Mouse (Mus musculus) stomach, embryonic 16.5 days (tissue): ENCODE data around the gene Spice1. TPM values are rescaled to one million over a fixed set of nuclear protein-coding genes. Genes with fewer than 3 reads are reported as not detected.

ENCODE experiments used
- ATAC-seq: fragments of 200-750 bp; cut with Nextera tagmentation; 2 replicates; pipeline ENCODE4 v1.8.0; 2017; ENCODE audit warnings: moderate number of reproducible peaks, moderate TSS enrichment; ENCODE audit not compliant: insufficient read depth, low FRiP score
- H3K27ac ChIP-seq: fragments of 300-500 bp; sonication (generic); 2 replicates; pipeline ENCODE4 v1.5.1; 2014; ENCODE audit warnings: low read length
- H3K27me3 ChIP-seq: fragments of 300-500 bp; sonication (generic); 2 replicates; pipeline ENCODE4 v1.6.1; 2014; ENCODE audit warnings: low read length, control low read depth, mixed read lengths; ENCODE audit not compliant: control insufficient read depth, insufficient read depth
- H3K36me3 ChIP-seq: fragments of 300-500 bp; sonication (generic); 2 replicates; pipeline ENCODE4 v1.6.1; 2014; ENCODE audit warnings: low read length; ENCODE audit not compliant: control insufficient read depth, insufficient read depth
- H3K4me1 ChIP-seq: fragments of 300-500 bp; sonication (generic); 2 replicates; pipeline ENCODE4 v1.6.1; 2014; ENCODE audit warnings: low read length, control low read depth, mixed read lengths; ENCODE audit not compliant: control insufficient read depth, insufficient read depth
- H3K4me2 ChIP-seq: fragments of 300-500 bp; sonication (generic); 2 replicates; pipeline ENCODE4 v1.6.1; 2014; ENCODE audit warnings: low read depth, low read length, mixed read lengths
- H3K4me3 ChIP-seq: fragments of 300-500 bp; sonication (generic); replicated peaks from 2 replicates; pipeline ENCODE4 v1.5.1; 2014; ENCODE audit warnings: mild to moderate bottlenecking, low read length
- H3K9ac ChIP-seq: fragments of 300-500 bp; sonication (generic); 2 replicates; pipeline ENCODE4 v1.6.1; 2014; ENCODE audit warnings: low read length
- H3K9me3 ChIP-seq: fragments of 300-500 bp; sonication (generic); replicated peaks from 2 replicates; pipeline ENCODE4 v1.6.1; 2016; ENCODE audit warnings: low read length, control low read depth; ENCODE audit not compliant: control insufficient read depth
- WGBS: fragments of 180-500 bp; shearing (Covaris S2); extraction: QIAGEN DNeasy Blood & Tissue Kit; methylation state at CpG from one replicate; pipeline ENCODE4 v1.1.7; 2014; 5-methylcytosine and 5-hydroxymethylcytosine counted together
- polyA plus RNA-seq: library from polyadenylated mRNA; unstranded; fragments of >200 nt; fragmentation: Nextera tagmentation; extraction: Ambion mirVana; gene quantifications from 2 replicates; pipeline ENCODE4 v1.2.1, GENCODE M21; 2015

The Spice1 gene
- polyA plus RNA-seq, 1 experiment from 2014 or later: 32.5 TPM

GRCm38 (mm10) chr16:44328644-44329043 is 18.3 kb upstream of the Spice1 start:
- Histone ChIP-seq H3K36me3 (no peaks in the 10 kb centered on the region), H3K27ac (peak overlapping the region; percentile 72), H3K9me3 (no peaks in the 10 kb centered on the region), H3K4me3 (no peak overlapping the region), H3K4me2 (no peak overlapping the region), H3K4me1 (0 out of 2 replicates have a peak, but pooled peaks cover 2% of the 10 kb centered on the region), H3K9ac (no peak overlapping the region), H3K27me3 (no peaks in the 10 kb centered on the region)
- 49% methylated on average over 4 of the region's 4 CpGs for WGBS
- ATAC-seq: peak; percentile 76; the same call in 1 of the 2 replicates

- Histone ChIP-seq H3K9me3 (no peaks in the 10 kb centered on the region), H3K4me1 (0 out of 2 replicates have a peak, but pooled peaks cover 2% of the 10 kb centered on the region), H3K27me3 (no peaks in the 10 kb centered on the region), H3K4me3 (no peak overlapping the region), H3K9ac (no peak overlapping the region), H3K27ac (no peak overlapping the region), H3K36me3 (no peaks in the 10 kb centered on the region), H3K4me2 (no peak overlapping the region)
- WGBS: 81% methylated on average over 9 of the region's 9 CpGs
- ATAC-seq: no peak
These were observed 16.3 kb upstream of the Spice1 start for GRCm38 (mm10) chr16:44330657-44331056.

- Histone ChIP-seq H3K36me3 (no peaks in the 10 kb centered on the region), H3K4me1 (0 out of 2 replicates have a peak, but pooled peaks cover 2% of the 10 kb centered on the region), H3K9me3 (no peaks in the 10 kb centered on the region), H3K4me3 (peak overlapping the region; percentile 61; the same call in 1 of the 2 replicates), H3K27ac (no peak overlapping the region), H3K27me3 (no peaks in the 10 kb centered on the region), H3K4me2 (peak overlapping the region; percentile 95), H3K9ac (no peak overlapping the region)
- no peak for ATAC-seq
- WGBS: 41% methylated on average over 9 of the region's 9 CpGs
These were observed 15.8 kb upstream of the Spice1 start for GRCm38 (mm10) chr16:44331154-44331553.

- H3K4me1 ChIP-seq: 0 out of 2 replicates have a peak, but pooled peaks cover 2% of the 10 kb centered on the region
- H3K4me3 ChIP-seq: peak overlapping the region; percentile 61
- peak overlapping the region; percentile 75 for H3K9ac ChIP-seq
- H3K27ac ChIP-seq: no peak overlapping the region
- no peaks in the 10 kb centered on the region for H3K9me3 ChIP-seq
- no peak for ATAC-seq
- H3K36me3 ChIP-seq: no peaks in the 10 kb centered on the region
- 17% methylated on average over 6 of the region's 6 CpGs for WGBS
- no peaks in the 10 kb centered on the region for H3K27me3 ChIP-seq
- H3K4me2 ChIP-seq: peak overlapping the region; percentile 95
These were observed 15.3 kb upstream of the Spice1 start for GRCm38 (mm10) chr16:44331671-44331994.

GRCm38 (mm10) chr16:44331995-44332860 is 14.7 kb upstream of the Spice1 start:
- Histone ChIP-seq H3K27ac (peak overlapping the region; percentile 77), H3K9me3 (no peaks in the 10 kb centered on the region), H3K4me1 (0 out of 2 replicates have a peak, but pooled peaks cover 2% of the 10 kb centered on the region), H3K4me2 (peak overlapping the region; percentile 95), H3K36me3 (no peaks in the 10 kb centered on the region), H3K4me3 (peak overlapping the region; percentile 61), H3K9ac (peak overlapping the region; percentile 75), H3K27me3 (no peaks in the 10 kb centered on the region)
- ATAC-seq: 0 out of 2 replicates have a peak, but pooled peaks have one; percentile 19
- WGBS: under 1% methylated on average over 60 of the region's 60 CpGs

- peak within 1 kb of the TSS; percentile 77 for H3K27ac ChIP-seq
- 0 out of 2 replicates have a peak, but pooled peaks cover 2% of the 10 kb centered on the region for H3K4me1 ChIP-seq
- H3K4me2 ChIP-seq: peak within 1 kb of the TSS; percentile 95
- ATAC-seq: peak; percentile 76; the same call in 1 of the 2 replicates
- H3K36me3 ChIP-seq: no peaks in the 10 kb centered on the region
- no peaks in the 10 kb centered on the region for H3K27me3 ChIP-seq
- WGBS: 3% methylated on average over 15 of the region's 15 CpGs
- no peaks in the 10 kb centered on the region for H3K9me3 ChIP-seq
- H3K9ac ChIP-seq: peak within 1 kb of the TSS; percentile 75
- H3K4me3 ChIP-seq: peak within 1 kb of the TSS; percentile 61
These were observed 14.0 kb upstream of the Spice1 start, which contains the start of gene Sidt1 for GRCm38 (mm10) chr16:44332861-44333284. Gene Sidt1 (minus strand): TSS chr16:44333196.

- H3K9me3 ChIP-seq: no peaks in the 10 kb centered on the region
- no peak overlapping the region for H3K4me2 ChIP-seq
- H3K4me1 ChIP-seq: no peaks in the 10 kb centered on the region
- no peaks in the 10 kb centered on the region for H3K36me3 ChIP-seq
- no peak overlapping the region for H3K4me3 ChIP-seq
- ATAC-seq: no peak
- H3K9ac ChIP-seq: no peak overlapping the region
- no peaks in the 10 kb centered on the region for H3K27me3 ChIP-seq
- H3K27ac ChIP-seq: no peak overlapping the region
These were observed 9.4 kb upstream of the Spice1 start for GRCm38 (mm10) chr16:44337541-44337940.

- no peak overlapping the region for H3K4me2 ChIP-seq
- no peak overlapping the region for H3K4me3 ChIP-seq
- no peaks in the 10 kb centered on the region for H3K36me3 ChIP-seq
- H3K9me3 ChIP-seq: no peaks in the 10 kb centered on the region
- ATAC-seq: no peak
- no peaks in the 10 kb centered on the region for H3K27me3 ChIP-seq
- no peak overlapping the region for H3K9ac ChIP-seq
- no peak overlapping the region for H3K27ac ChIP-seq
- peaks cover 9% of the 10 kb centered on the region; the same call in 1 of the 2 replicates for H3K4me1 ChIP-seq
- WGBS: 73% methylated on average over 4 of the region's 4 CpGs
These were observed 3.0 kb downstream of the Spice1 start for GRCm38 (mm10) chr16:44349801-44350397.

GRCm38 (mm10) chr16:44356291-44356690 is 9.4 kb downstream of the Spice1 start:
- Histone ChIP-seq H3K27me3 (no peaks in the 10 kb centered on the region), H3K4me2 (no peak overlapping the region), H3K4me3 (no peak overlapping the region), H3K27ac (no peak overlapping the region), H3K9me3 (no peaks in the 10 kb centered on the region), H3K36me3 (no peaks in the 10 kb centered on the region), H3K9ac (no peak overlapping the region), H3K4me1 (no peaks in the 10 kb centered on the region)
- no peak for ATAC-seq
- 65% methylated on average over 7 of the region's 7 CpGs for WGBS
